Mouse (Mus musculus): ENCODE measurements around the gene Rnf41.

The Rnf41 gene

DNA sequence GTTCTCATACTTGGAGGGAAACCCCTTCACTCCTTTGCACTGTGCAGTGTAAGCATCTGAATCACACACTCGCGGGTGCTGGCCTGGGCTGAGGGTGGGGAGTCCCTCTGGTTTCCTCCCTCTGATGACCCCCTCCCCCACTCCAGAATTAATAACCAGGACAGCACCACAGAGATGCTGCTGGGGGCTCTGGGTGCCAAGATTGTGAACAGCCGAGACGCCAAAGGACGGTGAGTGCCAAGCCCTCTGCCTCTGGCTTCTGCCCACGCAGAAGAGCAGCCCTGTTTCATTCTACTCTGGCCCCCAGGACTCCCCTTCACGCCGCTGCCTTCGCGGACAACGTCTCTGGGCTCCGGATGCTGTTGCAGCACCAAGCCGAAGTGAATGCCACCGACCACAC is 22.5 kb upstream of the Rnf41 start:
- DNase-seq (ENCODE audit: low spot score) = no peak

- no peak for DNase-seq (ENCODE audit: low spot score)
Observed at GRCm38 (mm10) chr10:128389570-128389969, 21.9 kb upstream of the Rnf41 start.

- no peak for DNase-seq (ENCODE audit: low spot score)
Observed at GRCm38 (mm10) chr10:128390366-128390765, 21.1 kb upstream of the Rnf41 start.

DNA sequence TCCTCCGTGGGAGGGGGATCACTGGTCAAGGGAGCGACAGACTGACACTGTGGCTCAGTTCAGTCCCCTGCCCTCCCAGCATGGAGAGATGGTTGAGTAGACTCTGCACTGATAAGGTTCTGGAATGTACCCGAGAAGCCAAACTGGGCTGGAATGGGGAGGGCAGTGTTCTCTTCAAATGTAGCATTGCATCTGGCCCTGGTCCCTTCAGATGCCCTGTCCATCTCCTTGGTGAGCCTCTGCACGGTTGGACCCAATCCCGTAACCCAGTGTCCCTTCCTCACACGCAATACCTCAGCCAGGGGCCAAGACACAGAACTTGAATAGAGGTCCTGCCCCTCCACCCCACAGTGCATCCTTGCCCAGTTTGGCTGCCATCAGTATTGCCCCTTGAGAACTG is 19.6 kb upstream of the Rnf41 start:
- DNase-seq (ENCODE audit: low spot score) = no peak

- DNase-seq (ENCODE audit: low spot score) = no peak
Observed at GRCm38 (mm10) chr10:128396017-128396673, 15.3 kb upstream of the Rnf41 start.

DNA sequence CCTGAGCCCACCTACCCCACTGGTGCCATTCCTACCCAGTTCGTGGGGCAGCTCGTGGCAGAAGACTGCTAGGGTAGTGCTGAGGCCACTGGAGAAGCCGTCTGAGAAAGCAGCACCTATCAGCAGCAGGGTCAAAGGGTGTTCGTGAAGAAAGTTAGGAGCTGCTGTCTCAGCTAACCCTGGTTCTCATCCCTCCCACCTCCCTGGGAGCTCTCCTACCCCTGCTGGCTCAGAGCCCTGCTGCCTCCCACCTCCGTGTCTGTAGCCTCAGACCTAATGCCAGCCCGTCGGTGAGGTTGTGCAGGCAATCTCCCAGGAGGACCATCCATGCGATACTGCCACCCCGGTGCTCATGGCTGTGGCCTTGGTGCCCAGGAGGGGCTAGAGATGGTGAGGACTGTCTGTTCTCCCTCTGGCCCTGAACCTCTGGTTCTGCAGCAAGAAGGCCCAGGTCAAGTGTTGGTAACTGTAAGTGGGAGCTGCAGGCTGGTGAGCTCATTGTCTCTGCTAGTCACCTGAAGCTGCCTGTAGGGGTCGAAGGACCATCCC is 14.7 kb upstream of the Rnf41 start:
- DNase-seq (ENCODE audit: low spot score) = no peak

DNA sequence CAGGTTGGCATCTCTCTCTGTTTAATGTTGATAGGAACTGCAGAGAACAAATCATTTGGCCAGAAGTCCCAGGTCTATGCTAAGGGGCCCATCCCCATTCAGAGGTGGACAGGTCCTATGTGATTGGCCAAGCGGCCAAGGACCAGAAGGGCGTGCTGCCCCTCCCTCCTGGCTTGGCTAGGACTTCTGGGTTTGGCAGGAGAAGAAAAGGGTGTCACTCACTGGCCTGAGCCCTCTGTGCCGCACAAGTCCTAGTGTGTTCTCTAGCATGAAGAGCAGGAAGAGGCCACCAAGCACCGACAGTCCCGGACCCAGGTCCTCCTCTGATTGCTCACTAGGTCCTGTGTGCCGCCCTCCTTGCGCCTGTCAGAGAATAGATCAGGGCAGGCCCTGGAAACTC is 14.0 kb upstream of the Rnf41 start:
- DNase-seq (ENCODE audit: low spot score) = no peak

- no peak for DNase-seq (ENCODE audit: low spot score)
Observed at GRCm38 (mm10) chr10:128400338-128400737, 11.1 kb upstream of the Rnf41 start.

DNA sequence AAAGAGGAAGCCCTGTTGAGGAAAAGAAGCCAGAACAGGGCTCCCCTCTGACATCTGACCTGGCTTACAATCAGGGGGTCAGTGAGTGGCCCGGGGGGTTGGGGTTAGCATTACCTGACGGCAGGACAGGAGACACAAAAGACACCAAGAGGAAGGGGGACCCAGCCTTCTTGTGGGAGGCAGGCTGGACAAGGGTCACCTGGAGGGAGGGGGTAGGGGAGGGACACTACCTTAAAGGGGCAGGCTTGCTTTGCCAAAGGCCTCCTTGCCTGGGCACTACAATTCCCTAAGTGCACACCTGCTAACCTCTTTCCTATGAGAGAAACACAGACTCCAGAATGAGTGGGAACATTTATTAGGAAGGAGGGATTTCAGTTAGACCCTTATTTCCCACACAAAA is 10.4 kb upstream of the Rnf41 start, which contains the start of gene Slc39a5:
Slc39a5 (minus strand) TSS at position 174 of the 400 bp plus-strand sequence.
- no peak for DNase-seq (ENCODE audit: low spot score)

GRCm38 (mm10) chr10:128401638-128402037 is 9.8 kb upstream of the Rnf41 start:
- no peak for DNase-seq (ENCODE audit: low spot score)

GRCm38 (mm10) chr10:128403931-128404330 is 7.5 kb upstream of the Rnf41 start:
- no peak for DNase-seq (ENCODE audit: low spot score)

DNA sequence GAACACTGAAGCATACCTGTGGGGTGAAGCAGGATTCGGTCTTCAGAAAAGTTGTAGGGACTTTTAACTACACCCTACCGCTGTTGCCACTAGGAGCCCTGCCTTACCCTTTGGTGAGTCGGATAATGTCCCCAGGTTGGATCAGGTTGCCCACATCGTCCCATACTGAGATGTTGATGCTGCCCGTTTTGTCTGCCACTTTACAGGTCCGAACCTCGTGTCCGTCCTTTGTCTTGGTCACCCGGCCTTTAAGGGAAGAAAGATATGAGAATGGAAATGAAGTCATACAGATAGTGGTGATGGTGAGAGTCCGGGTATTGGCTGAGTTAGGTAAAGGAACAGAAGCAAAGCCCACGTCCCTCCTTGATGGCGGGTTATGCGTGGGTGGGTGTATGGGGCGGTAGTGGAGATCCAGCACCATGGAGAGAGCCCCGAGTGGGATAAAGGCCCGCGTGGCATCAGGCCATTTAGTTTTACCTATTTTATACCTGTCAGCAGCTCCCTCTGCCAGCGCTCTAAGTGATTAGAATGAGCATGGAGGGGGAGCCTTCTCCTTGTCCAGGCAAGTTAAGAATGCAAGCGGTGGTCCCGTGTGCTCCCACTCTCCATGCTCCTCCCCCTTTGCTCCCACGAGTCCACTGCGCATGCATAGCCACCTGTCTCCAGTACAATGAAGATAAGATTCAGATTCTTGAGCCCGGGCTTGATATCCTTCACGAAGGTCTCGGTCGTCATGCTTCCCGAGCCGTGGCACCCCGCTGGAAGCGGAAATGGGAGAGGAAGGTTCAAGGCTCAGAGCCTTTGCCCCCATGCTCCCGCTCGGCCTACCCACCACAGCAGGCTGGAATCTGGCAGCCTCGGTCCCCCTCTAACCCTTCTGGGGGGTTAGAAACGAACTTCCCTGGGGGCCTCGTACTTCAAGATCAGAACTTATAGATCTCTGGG is 2.6 kb upstream of the Rnf41 start:
- DNase-seq (ENCODE audit: low spot score) = peak; percentile 29

DNA sequence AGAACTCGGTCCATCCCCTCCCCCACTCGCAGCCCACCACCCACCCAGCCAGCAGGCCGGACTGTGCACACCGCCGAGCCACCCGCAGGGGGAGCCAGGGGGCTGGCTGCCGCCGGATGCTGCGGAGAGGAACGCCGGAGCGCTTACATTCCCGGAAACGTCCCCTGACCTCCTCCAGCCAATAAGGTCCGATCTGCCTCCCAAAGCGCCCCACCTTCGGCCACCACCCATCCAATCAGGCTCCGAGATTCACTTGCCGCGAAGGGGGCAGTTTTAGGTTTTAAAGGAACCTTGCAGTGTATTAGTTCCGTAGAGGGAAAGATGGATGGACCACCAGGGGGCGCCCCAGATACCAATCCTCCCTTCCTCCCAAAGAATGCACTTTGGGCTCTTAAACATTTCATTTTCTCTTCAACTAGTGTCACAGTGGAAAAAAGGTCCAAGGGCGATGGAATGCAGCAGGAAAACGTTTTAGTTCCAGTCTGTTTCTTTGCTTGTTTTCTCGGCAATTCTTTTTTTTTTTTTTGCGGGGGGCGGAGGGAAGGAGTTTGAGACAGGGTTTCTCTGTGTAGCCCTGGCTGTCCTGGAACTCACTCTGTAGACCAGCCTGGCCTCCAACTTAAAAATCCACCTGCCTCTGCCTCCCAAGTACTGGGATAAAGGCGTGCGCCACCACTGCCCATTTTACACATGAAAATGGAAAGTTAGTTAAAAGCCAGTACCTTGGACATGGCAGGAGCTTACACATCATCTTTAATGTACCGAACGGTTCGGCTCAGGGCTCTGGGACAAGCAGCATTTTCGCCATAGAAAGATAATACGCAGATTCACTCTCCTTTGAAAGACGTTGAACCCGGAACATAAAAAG is 1.5 kb upstream of the Rnf41 start:
- DNase-seq (ENCODE audit: low spot score) = peak; percentile 98

DNA sequence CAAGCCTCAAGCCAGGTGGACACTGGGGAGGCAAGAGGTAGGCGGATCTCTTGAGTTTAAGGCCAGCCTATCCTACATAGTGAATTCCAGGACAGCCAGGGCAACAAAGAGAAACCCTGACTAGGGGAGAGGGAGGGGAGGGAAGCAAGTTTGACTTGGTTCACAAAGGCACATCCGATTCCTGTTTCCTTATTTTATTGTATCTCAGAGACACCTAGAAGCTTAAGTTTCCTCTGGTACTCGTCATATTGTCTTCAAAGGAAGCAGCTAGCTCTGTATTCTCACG is 954 bp upstream of the Rnf41 start:
- peak; percentile 48 for DNase-seq (ENCODE audit: low spot score)

GRCm38 (mm10) chr10:128412055-128412381 is 561 bp downstream of the Rnf41 start:
- peak; percentile 28 for DNase-seq (ENCODE audit: low spot score)

GRCm38 (mm10) chr10:128412558-128412957 is 1.1 kb downstream of the Rnf41 start:
- no peak for DNase-seq (ENCODE audit: low spot score)

- no peak for DNase-seq (ENCODE audit: low spot score)
Observed at GRCm38 (mm10) chr10:128413076-128413475, 1.6 kb downstream of the Rnf41 start.

DNA sequence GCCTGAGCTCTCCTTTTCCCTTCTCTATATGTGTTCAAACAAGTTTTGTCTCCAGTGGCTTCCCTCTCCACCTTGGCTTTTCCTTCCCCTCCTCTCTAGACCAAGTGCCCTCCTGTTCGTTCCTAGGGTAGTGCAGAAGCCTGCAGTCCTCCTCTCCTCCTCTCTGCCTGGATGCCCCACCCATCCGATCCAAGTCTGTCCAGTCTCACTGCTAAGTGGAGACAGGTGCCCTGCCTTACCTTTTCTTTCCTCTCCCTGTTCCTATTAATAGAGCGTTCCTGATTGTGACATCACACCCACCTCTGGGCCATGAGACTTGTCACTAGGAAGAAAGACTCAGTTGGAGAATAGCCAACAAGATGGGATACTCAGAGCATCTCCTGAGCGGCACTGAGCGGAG is 3.4 kb downstream of the Rnf41 start:
- DNase-seq (ENCODE audit: low spot score) = no peak

DNA sequence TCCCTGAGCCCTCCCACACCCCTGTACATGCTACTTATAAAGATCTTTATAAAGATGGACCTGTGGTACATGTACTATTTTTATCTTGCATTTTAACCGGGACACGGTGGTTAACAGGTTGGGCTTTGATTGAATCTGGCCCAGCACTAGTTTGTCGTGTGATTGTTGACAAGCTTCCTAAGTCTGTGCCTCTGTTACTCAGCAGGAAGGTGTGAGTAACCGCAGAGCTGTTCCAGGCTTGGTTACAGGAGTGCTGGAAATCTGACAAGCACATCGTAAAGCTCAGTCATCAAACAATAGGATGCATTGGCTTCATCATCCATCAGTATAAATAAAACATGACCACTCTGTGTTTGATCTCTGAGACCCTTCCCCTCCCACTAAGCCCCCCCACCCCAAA is 11.0 kb downstream of the Rnf41 start:
- no peak for DNase-seq (ENCODE audit: low spot score)

DNA sequence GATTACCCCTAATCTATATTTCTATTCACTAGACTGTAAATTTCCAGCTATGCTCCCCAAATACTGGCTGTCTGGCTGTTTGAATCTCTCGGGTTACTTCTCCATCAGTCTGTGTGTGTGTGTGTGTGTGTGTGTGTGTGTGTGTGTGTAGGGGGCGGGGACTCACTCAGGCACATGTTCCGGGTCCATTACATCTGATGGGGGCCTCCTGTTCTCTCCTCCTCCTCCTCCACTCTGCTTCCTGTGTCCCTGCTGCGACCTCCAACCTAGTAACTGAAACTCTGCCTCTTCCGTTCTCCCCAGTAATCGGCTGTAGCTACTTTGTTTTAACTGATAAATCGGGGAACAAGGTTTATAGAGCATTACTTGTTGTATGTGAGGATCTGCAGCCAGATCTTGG is 13.1 kb downstream of the Rnf41 start:
- DNase-seq (ENCODE audit: low spot score) = no peak

- no peak for DNase-seq (ENCODE audit: low spot score)
Observed at GRCm38 (mm10) chr10:128425260-128425659, 13.8 kb downstream of the Rnf41 start.

DNA sequence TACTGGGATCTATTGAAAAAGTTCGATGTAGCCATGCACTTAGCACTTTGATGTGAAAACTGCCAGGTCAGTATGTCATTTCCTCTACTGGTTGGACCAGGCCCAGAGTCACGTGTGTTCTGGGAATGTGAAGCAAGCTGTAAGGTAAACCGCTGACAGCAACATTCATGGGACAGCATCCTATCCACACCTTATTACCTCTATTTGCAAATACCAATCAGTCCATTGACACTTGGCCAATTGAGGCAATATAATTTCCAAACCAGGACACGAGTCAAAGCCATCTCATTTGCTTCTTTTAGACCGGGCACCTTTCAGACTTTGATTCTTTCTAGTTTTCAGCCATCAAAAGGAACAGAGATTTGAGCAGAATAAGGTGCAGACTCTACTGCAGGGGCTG is 17.6 kb downstream of the Rnf41 start:
- no peak for DNase-seq (ENCODE audit: low spot score)

Measured in c-Kit-positive CD71-positive TER-119-positive erythroid progenitor cells, embryonic 14.5 days (primary cell).